ENCODE assay signal across 18 mouse cellular contexts in the genomic region with DNA sequence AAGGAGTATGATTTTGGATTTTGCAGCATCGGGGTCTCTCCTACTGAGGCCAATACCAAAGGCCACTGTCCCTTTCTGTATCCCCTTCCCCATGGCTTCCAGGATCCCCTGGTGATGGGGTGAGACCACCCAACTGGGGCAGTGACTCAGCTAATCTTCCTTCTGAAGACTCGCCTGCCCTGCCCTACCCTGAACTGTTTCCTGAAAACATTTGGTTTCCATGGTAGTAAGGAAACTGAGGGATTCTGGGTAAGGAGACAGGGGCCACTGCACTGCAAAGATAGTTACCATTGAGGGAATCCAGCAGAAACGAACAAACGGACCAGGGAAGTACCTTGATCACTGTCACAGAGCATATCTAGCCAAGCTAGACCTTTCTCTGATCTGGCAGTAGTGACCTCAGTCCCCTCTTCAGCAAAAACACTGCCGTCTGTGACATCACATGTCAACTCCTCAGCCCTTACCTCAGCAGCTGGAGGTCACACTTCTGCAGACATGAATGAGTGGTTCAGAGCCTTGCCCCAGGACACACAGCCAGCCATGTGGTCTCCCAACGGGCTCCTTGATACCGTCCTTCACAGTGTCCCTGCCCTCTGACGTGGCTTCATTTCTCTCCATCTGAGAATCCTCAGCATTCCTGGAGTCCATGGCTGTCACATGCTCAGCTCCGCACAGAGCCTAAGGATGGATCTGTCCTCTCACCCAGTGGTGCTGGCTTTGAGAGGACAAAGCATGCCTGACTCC. TPM values are rescaled to one million over a fixed set of nuclear protein-coding genes. Genes with fewer than 3 reads are reported as not detected.
DNase-seq lines count a peak whose midpoint lies in the region; ATAC-seq and TF ChIP-seq lines count a peak whose summit lies in the region.
"Had no signal": no experiment of that assay in that cellular context is flagged by ENCODE, and none has a peak within 500 bp of the region (broad histone marks: within the 10 kb centered on the region; RNA-seq: fewer than 3 reads in every experiment).

No protein-coding gene starts in this region.

- no peak overlapping the region for H3K4me3 ChIP-seq in kidney, adult 2 months (ENCODE audit: insufficient read depth, low read depth, low read length)
- H3K4me3 ChIP-seq in kidney, embryonic 15.5 days (replicated peaks): no peak overlapping the region
- no peak overlapping the region for H3K4me3 ChIP-seq in liver, embryonic 12.5 days
- H3K4me3 ChIP-seq: embryonic facial prominence, embryonic 15.5 days; liver, embryonic 15.5 days had no signal

- TF ChIP-seq CTCF in kidney, adult 2 months (conservative IDR thresholded peaks at IDR 0.05; ENCODE audit: insufficient read depth, insufficient read length, low read depth, low read length): no peak

- no peak for TF ChIP-seq POLR2A in kidney, adult 2 months (IDR thresholded peaks at IDR 0.05; ENCODE audit: low read depth, low read length)

- no peak overlapping the region for H3K9ac ChIP-seq in kidney, embryonic 15.5 days
- H3K9ac ChIP-seq in liver, embryonic 12.5 days: no peak overlapping the region
- H3K9ac ChIP-seq: embryonic facial prominence, embryonic 15.5 days; liver, embryonic 15.5 days had no signal

- H3K27me3 ChIP-seq in kidney, adult 2 months (replicated peaks; ENCODE audit: control insufficient read depth, insufficient read depth, low read length): no peaks in the 10 kb centered on the region
- no peaks in the 10 kb centered on the region for H3K27me3 ChIP-seq in kidney, embryonic 15.5 days
- H3K27me3 ChIP-seq in liver, embryonic 12.5 days (replicated peaks): no peaks in the 10 kb centered on the region
- H3K27me3 ChIP-seq: embryonic facial prominence, embryonic 15.5 days; liver, embryonic 15.5 days had no signal

- no peak overlapping the region for H3K4me2 ChIP-seq in kidney, embryonic 15.5 days
- no peak overlapping the region for H3K4me2 ChIP-seq in liver, embryonic 12.5 days
- H3K4me2 ChIP-seq: embryonic facial prominence, embryonic 15.5 days; liver, embryonic 15.5 days had no signal

- no peaks in the 10 kb centered on the region for H3K9me3 ChIP-seq in kidney, embryonic 15.5 days (replicated peaks)
- no peaks in the 10 kb centered on the region for H3K9me3 ChIP-seq in liver, embryonic 12.5 days (replicated peaks)
- H3K9me3 ChIP-seq: embryonic facial prominence, embryonic 15.5 days; liver, embryonic 15.5 days had no signal

- H3K36me3 ChIP-seq in kidney, adult 2 months (ENCODE audit: control insufficient read depth, insufficient read depth, low read length): no peaks in the 10 kb centered on the region; the same call in 1 of the 2 replicates
- H3K36me3 ChIP-seq in kidney, embryonic 15.5 days: no peaks in the 10 kb centered on the region
- H3K36me3 ChIP-seq in liver, embryonic 12.5 days: 0 out of 2 replicates have a peak, but pooled peaks cover 2% of the 10 kb centered on the region
- H3K36me3 ChIP-seq: embryonic facial prominence, embryonic 15.5 days; liver, embryonic 15.5 days had no signal

- no peak for ATAC-seq in kidney, embryonic 15.5 days (replicated peaks; ENCODE audit: low FRiP score)
- ATAC-seq in common myeloid progenitor, adult 5-6 weeks (replicated peaks; ENCODE audit: low read depth, poor library complexity, severe bottlenecking): peak; percentile 80
- peak; percentile 55 for ATAC-seq in liver, embryonic 12.5 days
- ATAC-seq: forebrain, embryonic 16.5 days had no signal

- 0 out of 2 replicates have a peak overlapping the region, but pooled peaks have one; percentile 25 for H3K27ac ChIP-seq in kidney, adult 2 months (ENCODE audit: insufficient read depth, low read depth, low read length)
- H3K27ac ChIP-seq in kidney, embryonic 15.5 days: no peak overlapping the region
- H3K27ac ChIP-seq in liver, embryonic 12.5 days: no peak overlapping the region
- H3K27ac ChIP-seq: embryonic facial prominence, embryonic 15.5 days; liver, embryonic 15.5 days; stomach, postnatal 0 days had no signal

- peak; percentile 29 to 85 for DNase-seq in adrenal gland, adult (ENCODE audit: inconsistent age in 2 of 2, low spot score in 1 of 2)
- no peak for DNase-seq in adrenal gland, adult 18-20 months (ENCODE audit: low spot score in 2 of 2)
- no peak for DNase-seq in kidney, adult 2 months
- no peak for DNase-seq in embryo, embryonic 10.5 days (ENCODE audit: low spot score)
- DNase-seq in kidney, postnatal 14 days: no peak
- DNase-seq: cerebellum, postnatal 14 days; gastrocnemius, postnatal 36 days; lung, postnatal 4 days had no signal

- peaks cover 34% of the 10 kb centered on the region for H3K4me1 ChIP-seq in kidney, adult 2 months (ENCODE audit: control insufficient read depth, insufficient read depth, low read length)
- H3K4me1 ChIP-seq in kidney, embryonic 15.5 days: peaks cover 17% of the 10 kb centered on the region
- peaks cover 25% of the 10 kb centered on the region for H3K4me1 ChIP-seq in liver, embryonic 12.5 days

- WGBS in kidney, adult 2 months: 58% methylated on average over 9 of the region's 9 CpGs
- WGBS in kidney, embryonic 15.5 days: 62% methylated on average over 9 of the region's 9 CpGs
- WGBS in liver, embryonic 12.5 days (ENCODE audit: insufficient replicate concordance): 46% methylated on average over 9 of the region's 9 CpGs

RNA-seq across cellular contexts. Expression of a gene that starts 27.4 kb away (rescaled TPM):
- 10 to 100 TPM; 57.3 to 95.1 TPM for total RNA-seq in adrenal gland, adult 18-20 months (2021)
- polyA plus RNA-seq in kidney, adult 2 months (2012; rRNA removed): 105 and 116 TPM in 2 replicates
- polyA plus RNA-seq in kidney, embryonic 15.5 days (2015; fragmentation: Nextera tagmentation; extraction: Ambion mirVana): 46.1 and 46.6 TPM in 2 replicates
- 7.4 and 12.9 TPM in 2 replicates for total RNA-seq in common myeloid progenitor, adult 5-6 weeks (2017)
- 10.1 and 10.5 TPM in 2 replicates for polyA plus RNA-seq in liver, embryonic 12.5 days (2016; fragmentation: Nextera tagmentation; extraction: Ambion mirVana)

RNA-seq across cellular contexts. Expression of a gene that starts 33.6 kb away (rescaled TPM):
- total RNA-seq in adrenal gland, adult 18-20 months (2021): 1 to 10 TPM in 1 of 2 experiments, not detected in 1; 3.5 TPM
- polyA plus RNA-seq in kidney, adult 2 months (2012; rRNA removed): 3.2 and 4.6 TPM in 2 replicates
- polyA plus RNA-seq in kidney, embryonic 15.5 days (2015; fragmentation: Nextera tagmentation; extraction: Ambion mirVana): 0.57 and 2.4 TPM in 2 replicates
- total RNA-seq in common myeloid progenitor, adult 5-6 weeks (2017): not detected in 2 replicates
- polyA plus RNA-seq in liver, embryonic 12.5 days (2016; fragmentation: Nextera tagmentation; extraction: Ambion mirVana): 0.84 TPM in 1 of 2 replicates, not detected in the other
- total RNA-seq: layer of hippocampus, adult 18-20 months; left cerebral cortex, postnatal 25 days had no signal
- polyA plus RNA-seq: forebrain, embryonic 16.5 days; small intestine, adult 2 months had no signal

RNA-seq across cellular contexts. Expression of a gene that starts 58.2 kb away (rescaled TPM):
- total RNA-seq in adrenal gland, adult 18-20 months (2021): 1 to 10 TPM; 2.3 to 3.1 TPM
- 17.9 and 25.9 TPM in 2 replicates for polyA plus RNA-seq in kidney, adult 2 months (2012; rRNA removed)
- 3.3 and 4.1 TPM in 2 replicates for polyA plus RNA-seq in kidney, embryonic 15.5 days (2015; fragmentation: Nextera tagmentation; extraction: Ambion mirVana)
- total RNA-seq in common myeloid progenitor, adult 5-6 weeks (2017): 0.59 and 4.0 TPM in 2 replicates
- 0.92 and 1.4 TPM in 2 replicates for polyA plus RNA-seq in liver, embryonic 12.5 days (2016; fragmentation: Nextera tagmentation; extraction: Ambion mirVana)

Comparison
In these comparisons a context has a peak if more than half of its experiments do, and no peak if none do; other contexts are left out.
1. DNase-seq: peak in adrenal gland, adult (2 of 2); none in adrenal gland, adult 18-20 months (0 of 2), kidney, adult 2 months (single experiment), embryo, embryonic 10.5 days (single experiment) and kidney, postnatal 14 days (single experiment).